Mouse (Mus musculus) liver, embryonic 14.5 days (tissue): ENCODE results near the gene Duox1. TPM values are rescaled to one million over a fixed set of nuclear protein-coding genes. Genes with fewer than 3 reads are reported as not detected.
"Not testable (repeated sequence)": the region's sequence is repeated elsewhere in the genome, so short reads cannot be mapped to it uniquely, and the experiment has no call there.

ENCODE experiments used
- ATAC-seq: fragments of 200-750 bp; cut with Nextera tagmentation; 2 replicates; pipeline ENCODE4 v1.8.0; 2017; ENCODE audit warnings: moderate number of reproducible peaks, mild to moderate bottlenecking, moderate library complexity; ENCODE audit not compliant: insufficient read depth
- DNase-seq, 3 experiments: peaks; one replicate each; pipeline ENCODE4 v3.0.0-alpha.2; 2012 to 2013; ENCODE audit warnings: low read depth in 3 of 3, low spot score in 3 of 3
- H3K27ac ChIP-seq: fragments of 300-500 bp; sonication (generic); 2 replicates; pipeline ENCODE4 v1.5.1; 2014; ENCODE audit warnings: moderate library complexity, mild to moderate bottlenecking, control low read depth, inconsistent platforms
- H3K27me3 ChIP-seq: fragments of 300-500 bp; sonication (generic); 2 replicates; pipeline ENCODE4 v1.6.1; 2014; ENCODE audit warnings: mild to moderate bottlenecking, low read length, moderate library complexity; ENCODE audit not compliant: control insufficient read depth, insufficient read depth
- H3K36me3 ChIP-seq: fragments of 300-500 bp; sonication (generic); replicated peaks from 2 replicates; pipeline ENCODE4 v1.6.1; 2014; ENCODE audit warnings: low read depth; ENCODE audit not compliant: control insufficient read depth, insufficient read depth
- H3K4me1 ChIP-seq, 2 experiments: fragments of 200-500 bp in 1 of 2; fragments of 300-500 bp in 1 of 2; sonication (generic) in 1 of 2; replicated peaks; 2 replicates each; pipeline ENCODE4 v1.6.1; 2012 to 2014; ENCODE audit warnings: antibody characterized with exemption in 1 of 2, inconsistent platforms in 1 of 2, low read length in 1 of 2; ENCODE audit not compliant: control insufficient read depth in 2 of 2, insufficient read depth in 2 of 2
- H3K4me2 ChIP-seq: fragments of 300-500 bp; sonication (generic); 2 replicates; pipeline ENCODE4 v1.6.1; 2014; ENCODE audit warnings: low read depth, mild to moderate bottlenecking, control low read depth, moderate library complexity
- H3K4me3 ChIP-seq, 2 experiments: fragments of 200-500 bp in 1 of 2; fragments of 300-500 bp in 1 of 2; sonication (generic) in 1 of 2; 2 replicates each; pipeline ENCODE4 v1.5.1; 2012 to 2014; ENCODE audit warnings: low read depth in 2 of 2, low read length in 2 of 2, mild to moderate bottlenecking in 2 of 2, control low read depth in 1 of 2, inconsistent platforms in 1 of 2, moderate library complexity in 1 of 2; ENCODE audit not compliant: insufficient read depth in 1 of 2
- H3K9ac ChIP-seq: fragments of 300-500 bp; sonication (generic); replicated peaks from 2 replicates; pipeline ENCODE4 v1.6.1; 2014; ENCODE audit warnings: mild to moderate bottlenecking, control low read depth, moderate library complexity
- H3K9me3 ChIP-seq: fragments of 300-500 bp; sonication (generic); 2 replicates; pipeline ENCODE4 v1.6.1; 2016; ENCODE audit warnings: low read length, mixed read lengths; ENCODE audit not compliant: control insufficient read depth
- CTCF ChIP-seq: IDR thresholded peaks from 2 replicates; pipeline ENCODE4 v1.5.1; 2016; ENCODE audit warnings: antibody characterized with exemption, low read depth, control low read depth
- EP300 ChIP-seq: IDR thresholded peaks from 2 replicates; pipeline ENCODE4 v1.6.1; 2016; ENCODE audit warnings: antibody characterized with exemption, low read depth
- WGBS: fragments of 180-500 bp; shearing (Covaris S2); extraction: QIAGEN DNeasy Blood & Tissue Kit; methylation state at CpG from one replicate; pipeline ENCODE4 v1.1.7; 2014; ENCODE audit not compliant: insufficient replicate concordance; 5-methylcytosine and 5-hydroxymethylcytosine counted together
- polyA plus RNA-seq, 2 experiments: library from polyadenylated mRNA; depleted of rRNA in 1 of 2; stranded (reverse) in 1 of 2; unstranded in 1 of 2; fragments of >200 nt; fragmentation: Nextera tagmentation in 1 of 2; extraction: Ambion mirVana in 1 of 2; gene quantifications; 2 replicates each; pipeline versions ENCODE4 v1.2.1 to v1.2.3; 2012 to 2014

Gene Duox1
- polyA plus RNA-seq, 2 experiments = not detected

DNA sequence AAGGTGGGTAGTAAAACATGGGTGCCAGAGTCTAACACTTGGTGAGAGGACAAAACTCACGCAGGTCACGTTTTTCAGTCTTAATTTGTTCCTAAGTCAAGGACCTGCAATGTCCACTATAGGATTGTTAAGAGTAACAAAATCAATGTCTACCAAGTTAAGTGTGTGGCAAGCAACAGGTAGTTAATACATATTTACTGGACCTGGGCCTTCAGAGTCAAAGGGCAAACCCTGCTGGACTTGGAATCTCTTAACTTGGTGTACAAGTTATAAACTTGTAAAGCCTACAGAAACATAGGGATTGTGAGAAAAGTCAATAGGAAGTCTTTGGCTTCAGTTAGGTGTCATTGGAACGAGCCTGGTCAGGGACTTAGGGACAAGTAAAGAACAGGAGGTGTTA lies 9.1 kb downstream of the Duox1 start:
- Histone ChIP-seq H3K36me3 (no peaks in the 10 kb centered on the region), H3K9me3 (no peaks in the 10 kb centered on the region), H3K9ac (no peak overlapping the region), H3K27ac (no peak overlapping the region), H3K4me1 (no peaks in the 10 kb centered on the region), H3K4me2 (no peak overlapping the region), H3K27me3 (no peaks in the 10 kb centered on the region), H3K4me3 (no peak overlapping the region)
- WGBS = 60% methylated on average over 3 of the region's 3 CpGs
- TF ChIP-seq EP300 (no peak), CTCF (no peak)
- ATAC-seq = no peak
- no peak for DNase-seq

DNA sequence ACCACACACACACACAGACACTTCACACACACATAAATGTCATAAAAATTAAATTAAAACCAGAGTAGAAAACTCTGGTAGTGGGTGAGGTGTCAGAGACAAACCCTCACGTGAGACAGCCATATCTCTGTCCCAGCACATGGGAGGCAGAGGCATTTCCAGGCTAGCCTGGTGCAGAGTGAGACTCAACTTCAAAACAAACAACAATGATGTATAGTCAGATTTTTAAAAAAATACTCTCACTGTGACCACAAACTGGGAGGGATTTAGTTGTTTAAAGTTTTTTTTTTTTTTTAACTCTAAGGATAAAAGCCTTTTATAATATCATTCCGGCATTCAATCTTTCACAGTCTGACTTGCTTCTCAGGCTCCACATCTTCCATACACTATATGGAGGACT lies 9.9 kb downstream of the Duox1 start:
- no peak overlapping the region for H3K27ac ChIP-seq
- no peaks in the 10 kb centered on the region for H3K36me3 ChIP-seq
- 52% methylated on average over 2 of the region's 2 CpGs for WGBS
- H3K9ac ChIP-seq = no peak overlapping the region
- no peaks in the 10 kb centered on the region for H3K9me3 ChIP-seq
- no peak overlapping the region for H3K4me2 ChIP-seq
- no peak for TF ChIP-seq CTCF
- TF ChIP-seq EP300 = no peak
- no peaks in the 10 kb centered on the region for H3K27me3 ChIP-seq
- no peak for ATAC-seq
- no peak for DNase-seq
- no peaks in the 10 kb centered on the region for H3K4me1 ChIP-seq
- H3K4me3 ChIP-seq = no peak overlapping the region

DNA sequence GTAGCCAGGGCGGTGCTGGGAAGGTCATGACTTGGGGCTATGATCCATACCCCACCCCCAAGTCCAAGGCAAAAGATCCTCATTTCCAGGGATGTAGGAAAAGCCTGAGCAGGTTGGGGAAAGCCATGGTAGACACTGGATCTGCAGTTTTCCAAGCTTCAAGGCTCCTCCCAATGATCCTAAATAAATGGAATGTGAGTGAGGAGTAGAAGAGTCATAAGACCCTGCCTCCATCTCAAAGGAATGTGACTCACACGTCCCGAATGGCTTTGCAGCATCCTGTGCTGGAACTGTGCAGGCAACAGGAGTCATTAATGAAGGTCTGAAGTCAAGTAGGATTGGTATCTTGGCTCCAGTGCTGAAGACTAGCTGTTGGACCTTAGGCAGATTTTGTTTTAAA lies 12.5 kb downstream of the Duox1 start:
- ATAC-seq (no peak), DNase-seq (no peak)
- no peak for TF ChIP-seq EP300
- Histone ChIP-seq H3K4me3 (no peak overlapping the region), H3K9me3 (no peaks in the 10 kb centered on the region), H3K36me3 (no peaks in the 10 kb centered on the region), H3K4me1 (no peaks in the 10 kb centered on the region), H3K9ac (no peak overlapping the region), H3K4me2 (no peak overlapping the region), H3K27ac (no peak overlapping the region), H3K27me3 (no peaks in the 10 kb centered on the region)
- 36% methylated on average over 3 of the region's 3 CpGs for WGBS

DNA sequence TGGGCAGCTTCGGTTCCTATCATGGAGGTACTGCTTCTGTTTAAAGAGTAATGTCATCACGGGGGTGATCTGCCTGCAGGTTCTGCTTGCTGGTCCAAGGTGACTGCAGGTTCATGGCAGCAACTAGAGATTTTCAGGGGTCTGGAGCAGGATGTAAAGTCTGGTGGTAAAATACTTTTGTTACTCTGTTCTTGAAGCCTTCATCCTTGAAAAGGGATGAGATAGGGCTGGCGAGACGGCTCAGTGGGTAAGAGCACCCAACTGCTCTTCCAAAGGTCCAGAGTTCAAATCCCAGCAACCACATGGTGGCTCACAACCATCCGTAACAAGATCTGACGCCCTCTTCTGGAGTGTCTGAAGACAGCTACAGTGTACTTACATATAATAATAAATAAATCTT lies 14.8 kb downstream of the Duox1 start:
- WGBS = 66% methylated on average over 4 of the region's 6 CpGs
- not testable (repeated sequence) for H3K27me3 ChIP-seq, H3K9me3 ChIP-seq, H3K4me1 ChIP-seq, H3K9ac ChIP-seq, H3K4me2 ChIP-seq, DNase-seq, H3K36me3 ChIP-seq, H3K27ac ChIP-seq, H3K4me3 ChIP-seq, ATAC-seq

DNA sequence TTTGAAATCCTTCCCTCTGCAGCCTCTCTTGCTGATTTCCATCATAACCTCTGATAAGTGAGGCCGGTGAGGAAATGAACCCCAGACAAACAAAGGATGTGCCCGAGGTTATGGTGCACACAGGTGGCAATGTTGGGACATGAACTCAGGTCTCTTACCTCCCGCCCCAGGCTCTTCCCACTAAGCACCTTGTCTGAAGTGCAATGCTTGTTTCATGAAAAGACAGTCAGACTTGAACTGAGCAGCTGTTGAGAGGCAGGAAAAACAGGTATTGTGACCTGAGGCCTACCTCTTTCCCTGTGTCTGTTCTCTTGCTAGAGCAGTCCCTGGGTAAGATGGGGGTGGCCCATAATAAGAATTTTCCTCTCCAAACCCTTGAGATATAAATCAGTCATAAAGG lies 16.8 kb downstream of the Duox1 start:
- H3K27ac ChIP-seq = no peak overlapping the region
- H3K9me3 ChIP-seq = no peaks in the 10 kb centered on the region
- ATAC-seq (no peak), DNase-seq (no peak)
- no peaks in the 10 kb centered on the region for H3K27me3 ChIP-seq
- WGBS = 65% methylated on average over 3 of the region's 3 CpGs
- TF ChIP-seq CTCF = no peak
- no peak for TF ChIP-seq EP300
- H3K4me3 ChIP-seq = no peak overlapping the region
- H3K9ac ChIP-seq = no peak overlapping the region
- no peaks in the 10 kb centered on the region for H3K36me3 ChIP-seq
- no peak overlapping the region for H3K4me2 ChIP-seq
- H3K4me1 ChIP-seq = no peaks in the 10 kb centered on the region

DNA sequence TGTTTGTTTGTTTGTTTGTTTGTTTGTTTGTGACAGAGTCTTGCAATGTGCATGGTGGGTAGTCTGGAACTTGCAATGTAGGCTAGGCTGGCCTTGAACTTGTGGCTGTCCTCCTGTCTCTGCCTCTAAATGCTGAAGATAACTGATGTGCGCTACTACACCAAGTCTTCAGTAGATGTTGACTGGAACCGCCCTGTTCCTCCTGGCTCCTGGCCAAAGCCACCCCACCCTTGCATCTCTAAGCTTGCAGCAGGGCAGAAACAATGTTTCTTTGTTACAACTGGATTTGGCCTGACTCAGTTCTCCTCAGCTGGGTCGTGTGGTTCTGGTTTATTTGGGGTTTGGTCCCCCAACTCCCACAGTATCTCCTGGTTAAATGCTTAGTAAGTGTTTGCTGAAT lies 18.7 kb downstream of the Duox1 start:
- TF ChIP-seq EP300 (no peak), CTCF (no peak)
- Histone ChIP-seq H3K27ac (no peak overlapping the region), H3K9me3 (no peaks in the 10 kb centered on the region), H3K4me3 (no peak overlapping the region), H3K9ac (no peak overlapping the region), H3K36me3 (no peaks in the 10 kb centered on the region), H3K4me1 (no peaks in the 10 kb centered on the region), H3K4me2 (no peak overlapping the region), H3K27me3 (no peaks in the 10 kb centered on the region)
- WGBS = 43% methylated on average over 3 of the region's 3 CpGs
- DNase-seq = no peak
- ATAC-seq = no peak
